Mouse (Mus musculus) brain, embryonic 14.5 days (tissue): ENCODE measurements around the gene H2al2a.

Experiments
- CTCF ChIP-seq: fragments of 200-500 bp; IDR thresholded peaks from 2 replicates; pipeline ENCODE4 v1.5.1; 2012; ENCODE audit warnings: inconsistent platforms, mild to moderate bottlenecking, moderate library complexity, borderline replicate concordance; ENCODE audit not compliant: insufficient read depth, insufficient read length; ENCODE audit errors: extremely low read depth
- POLR2A ChIP-seq: fragments of 200-500 bp; IDR thresholded peaks from 2 replicates; pipeline ENCODE4 v1.6.1; 2012; ENCODE audit warnings: mild to moderate bottlenecking, inconsistent platforms, borderline replicate concordance; ENCODE audit not compliant: poor library complexity, insufficient read depth, insufficient read length, severe bottlenecking; ENCODE audit errors: extremely low read depth

DNA sequence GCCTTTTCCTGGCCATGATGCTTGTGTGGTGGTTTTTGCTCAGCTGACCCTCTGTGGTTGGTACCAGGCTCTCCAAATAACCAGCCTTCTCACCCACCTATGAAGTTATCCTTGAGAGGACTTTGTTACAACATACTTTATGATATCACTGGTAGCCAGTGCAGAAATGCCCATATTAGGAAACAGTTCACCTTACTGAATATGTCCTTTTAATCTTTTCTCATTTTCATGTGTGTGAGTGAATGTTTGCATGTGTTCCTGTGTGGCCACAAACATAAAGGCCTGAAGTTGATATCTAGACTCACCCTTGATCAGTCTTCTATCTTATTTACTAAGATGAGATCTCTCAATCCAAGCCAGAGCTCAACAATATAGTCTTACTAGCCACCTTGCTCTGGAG, at the start of gene H2al2a:
- no peak for TF ChIP-seq POLR2A
- TF ChIP-seq CTCF: no peak
